Mouse (Mus musculus): ENCODE data around the gene Fkbp10. TPM values are rescaled to one million over a fixed set of nuclear protein-coding genes. Genes with fewer than 3 reads are reported as not detected.

The Fkbp10 gene
- polyA plus RNA-seq, 1 experiment from 2014 or later, result 62.1 TPM

DNA sequence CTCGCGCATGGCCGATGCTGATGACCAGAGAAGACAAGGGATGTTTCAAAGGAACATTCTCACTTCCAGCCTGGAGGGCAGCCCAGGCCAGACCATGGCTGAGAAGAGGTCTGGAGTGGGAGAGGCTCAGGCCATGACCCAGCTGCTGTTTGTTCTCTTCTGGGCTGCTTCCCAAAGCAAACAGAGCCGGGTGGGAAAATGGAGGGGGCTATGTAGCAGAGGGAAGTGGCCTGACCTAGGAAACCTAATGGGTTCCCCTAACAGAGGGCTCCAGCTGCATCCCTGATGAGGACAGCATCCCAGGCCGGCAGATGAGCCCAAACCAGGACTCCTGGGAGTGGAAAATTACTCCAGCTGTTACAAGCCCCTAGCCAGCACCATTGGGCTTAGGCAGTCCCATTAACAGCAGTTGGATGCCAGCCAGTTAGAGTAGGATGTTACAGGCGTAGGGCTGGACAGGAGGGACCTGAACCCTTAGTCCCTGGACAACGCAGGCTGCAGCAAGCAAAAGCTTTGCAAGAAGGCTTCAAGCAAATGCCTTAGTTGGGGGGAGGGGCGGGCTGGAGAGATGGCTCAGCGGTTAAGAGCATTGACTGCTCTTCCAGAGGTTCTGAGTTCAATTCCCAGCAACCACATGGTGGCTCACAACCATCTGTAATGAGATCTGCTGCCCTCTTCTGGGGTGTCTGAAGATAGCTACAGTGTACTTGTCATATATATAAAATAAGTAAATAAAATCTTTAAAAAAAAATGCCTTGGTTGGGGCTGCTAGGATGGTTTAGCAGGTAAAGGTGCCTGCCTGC lies 24.2 kb upstream of the Fkbp10 start:
- 28% methylated on average over 9 of the region's 9 CpGs for WGBS
- H3K27ac ChIP-seq (replicated peaks), result peak overlapping the region; percentile 85

DNA sequence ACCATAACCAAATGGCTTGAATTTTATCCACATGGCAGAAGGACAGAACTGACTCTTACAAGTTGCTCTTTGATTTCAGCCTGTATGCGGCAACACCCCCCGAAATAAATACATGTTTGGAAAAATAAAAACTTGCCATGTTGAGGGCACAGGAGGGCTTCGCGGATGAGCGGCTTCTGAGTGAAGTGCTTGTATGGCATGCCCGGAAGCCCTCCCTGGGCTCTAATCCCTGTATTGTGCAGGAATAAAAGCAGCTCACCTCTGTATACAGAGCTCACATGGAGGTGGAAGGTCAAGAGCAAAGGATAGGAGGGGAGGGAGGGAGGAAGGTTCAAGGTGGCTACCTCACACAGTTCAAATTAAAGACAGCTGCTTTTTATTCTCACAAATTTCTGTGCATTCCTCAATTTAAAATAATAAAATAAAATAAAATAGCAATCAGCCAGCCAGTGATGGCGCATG lies 23.6 kb upstream of the Fkbp10 start:
- no peaks in the 10 kb centered on the region for H3K27me3 ChIP-seq (ENCODE audit: control insufficient read depth, insufficient read depth, low read length)
- TF ChIP-seq EP300 (optimal IDR thresholded peaks at IDR 0.05) (no peak), CTCF (IDR thresholded peaks at IDR 0.05; ENCODE audit: low read depth) (no peak)
- WGBS, result 77% methylated on average over 7 of the region's 7 CpGs
- H3K4me2 ChIP-seq (replicated peaks; ENCODE audit: low read depth), result peak overlapping the region; percentile 14; the same call in 1 of the 2 replicates
- H3K4me1 ChIP-seq (replicated peaks; ENCODE audit: control insufficient read depth, insufficient read depth), result peaks cover 49% of the 10 kb centered on the region
- H3K27ac ChIP-seq (replicated peaks), result 0 out of 2 replicates have a peak overlapping the region, but pooled peaks have one; percentile 70
- H3K9me3 ChIP-seq (ENCODE audit: control insufficient read depth, low read length), result no peaks in the 10 kb centered on the region
- ATAC-seq (ENCODE audit: low FRiP score, low TSS enrichment) (no peak), DNase-seq (ENCODE audit: low spot score) (no peak)
- H3K36me3 ChIP-seq (ENCODE audit: control insufficient read depth, insufficient read depth, low read length), result no peaks in the 10 kb centered on the region; the same call in 1 of the 2 replicates
- no peak overlapping the region for H3K9ac ChIP-seq (ENCODE audit: low read length)
- H3K4me3 ChIP-seq (ENCODE audit: low read depth, low read length), result no peak overlapping the region

More for the DNA sequence above, 24.2 kb upstream of the Fkbp10 start:
- ATAC-seq (ENCODE audit: low FRiP score, low TSS enrichment), result peak; percentile 41; the same call in 1 of the 2 replicates
- DNase-seq (ENCODE audit: low spot score), result peak; percentile 80
- Histone ChIP-seq H3K9me3 (ENCODE audit: control insufficient read depth, low read length) (no peaks in the 10 kb centered on the region), H3K4me2 (replicated peaks; ENCODE audit: low read depth) (peak overlapping the region; percentile 27; the same call in 1 of the 2 replicates), H3K4me3 (ENCODE audit: low read depth, low read length) (no peak overlapping the region), H3K9ac (ENCODE audit: low read length) (peak overlapping the region; percentile 27; the same call in 1 of the 2 replicates), H3K4me1 (replicated peaks; ENCODE audit: control insufficient read depth, insufficient read depth) (peaks cover 51% of the 10 kb centered on the region), H3K27me3 (ENCODE audit: control insufficient read depth, insufficient read depth, low read length) (no peaks in the 10 kb centered on the region), H3K36me3 (ENCODE audit: control insufficient read depth, insufficient read depth, low read length) (no peaks in the 10 kb centered on the region; the same call in 1 of the 2 replicates)
- TF ChIP-seq EP300 (optimal IDR thresholded peaks at IDR 0.05) (no peak), CTCF (IDR thresholded peaks at IDR 0.05; ENCODE audit: low read depth) (peak; percentile 45)

DNA sequence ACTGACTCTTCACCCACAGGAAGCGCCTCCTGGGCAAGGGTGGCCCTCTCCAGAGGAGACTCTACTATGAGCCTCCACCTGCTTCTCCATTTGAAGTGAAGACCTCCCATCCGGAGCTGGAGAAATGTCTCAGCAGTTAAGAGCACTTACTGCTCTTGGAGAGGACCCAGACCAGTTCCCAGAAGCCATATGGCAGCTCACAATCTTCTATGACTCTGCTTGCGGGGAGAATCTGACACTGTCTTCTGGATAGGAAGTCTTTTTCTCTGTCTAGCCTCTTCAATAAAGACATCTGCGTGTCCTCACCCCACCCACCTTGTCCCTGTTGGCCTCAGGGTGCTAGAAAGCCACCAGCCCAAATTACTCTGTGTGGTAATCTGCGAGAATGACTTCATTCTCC lies 22.5 kb upstream of the Fkbp10 start:
- Histone ChIP-seq H3K4me1 (replicated peaks; ENCODE audit: control insufficient read depth, insufficient read depth) (peaks cover 41% of the 10 kb centered on the region), H3K27me3 (ENCODE audit: control insufficient read depth, insufficient read depth, low read length) (no peaks in the 10 kb centered on the region), H3K4me2 (replicated peaks; ENCODE audit: low read depth) (peak overlapping the region; percentile 82), H3K4me3 (ENCODE audit: low read depth, low read length) (no peak overlapping the region), H3K27ac (replicated peaks) (peak overlapping the region; percentile 70), H3K36me3 (ENCODE audit: control insufficient read depth, insufficient read depth, low read length) (no peaks in the 10 kb centered on the region; the same call in 1 of the 2 replicates), H3K9me3 (ENCODE audit: control insufficient read depth, low read length) (no peaks in the 10 kb centered on the region), H3K9ac (ENCODE audit: low read length) (no peak overlapping the region)
- TF ChIP-seq CTCF (IDR thresholded peaks at IDR 0.05; ENCODE audit: low read depth) (no peak), EP300 (optimal IDR thresholded peaks at IDR 0.05) (no peak)
- ATAC-seq (ENCODE audit: low FRiP score, low TSS enrichment), result no peak
- WGBS, result 65% methylated on average over 5 of the region's 5 CpGs
- no peak for DNase-seq (ENCODE audit: low spot score)

DNA sequence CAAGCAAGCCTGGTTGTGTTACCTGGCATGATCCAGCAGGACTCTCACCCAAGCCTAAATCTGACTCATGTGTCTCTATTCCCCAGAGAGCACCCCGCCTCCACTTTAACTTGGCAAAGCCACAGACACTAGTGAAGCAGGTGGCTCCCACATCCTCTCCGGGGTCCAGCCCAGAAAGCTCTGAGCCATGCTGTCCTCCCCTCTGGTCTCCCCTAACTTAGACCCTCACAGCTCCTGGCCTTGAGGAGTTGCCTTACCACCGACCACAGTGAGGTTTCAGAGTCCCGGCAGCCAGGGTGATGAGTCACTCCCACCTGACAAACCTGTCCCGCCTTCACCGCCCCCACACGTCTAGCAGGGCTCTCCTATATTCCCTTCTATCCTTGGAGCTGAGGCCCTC lies 21.8 kb upstream of the Fkbp10 start:
- Histone ChIP-seq H3K4me1 (replicated peaks; ENCODE audit: control insufficient read depth, insufficient read depth) (peaks cover 33% of the 10 kb centered on the region), H3K27me3 (ENCODE audit: control insufficient read depth, insufficient read depth, low read length) (no peaks in the 10 kb centered on the region), H3K36me3 (ENCODE audit: control insufficient read depth, insufficient read depth, low read length) (no peaks in the 10 kb centered on the region; the same call in 1 of the 2 replicates), H3K9me3 (ENCODE audit: control insufficient read depth, low read length) (no peaks in the 10 kb centered on the region), H3K4me2 (replicated peaks; ENCODE audit: low read depth) (peak overlapping the region; percentile 82), H3K27ac (replicated peaks) (peak overlapping the region; percentile 70), H3K9ac (ENCODE audit: low read length) (peak overlapping the region; percentile 35; the same call in 1 of the 2 replicates), H3K4me3 (ENCODE audit: low read depth, low read length) (no peak overlapping the region)
- no peak for ATAC-seq (ENCODE audit: low FRiP score, low TSS enrichment)
- 52% methylated on average over 7 of the region's 7 CpGs for WGBS
- TF ChIP-seq EP300 (optimal IDR thresholded peaks at IDR 0.05), result no peak
- TF ChIP-seq CTCF (IDR thresholded peaks at IDR 0.05; ENCODE audit: low read depth), result no peak
- peak; percentile 65 for DNase-seq (ENCODE audit: low spot score)

DNA sequence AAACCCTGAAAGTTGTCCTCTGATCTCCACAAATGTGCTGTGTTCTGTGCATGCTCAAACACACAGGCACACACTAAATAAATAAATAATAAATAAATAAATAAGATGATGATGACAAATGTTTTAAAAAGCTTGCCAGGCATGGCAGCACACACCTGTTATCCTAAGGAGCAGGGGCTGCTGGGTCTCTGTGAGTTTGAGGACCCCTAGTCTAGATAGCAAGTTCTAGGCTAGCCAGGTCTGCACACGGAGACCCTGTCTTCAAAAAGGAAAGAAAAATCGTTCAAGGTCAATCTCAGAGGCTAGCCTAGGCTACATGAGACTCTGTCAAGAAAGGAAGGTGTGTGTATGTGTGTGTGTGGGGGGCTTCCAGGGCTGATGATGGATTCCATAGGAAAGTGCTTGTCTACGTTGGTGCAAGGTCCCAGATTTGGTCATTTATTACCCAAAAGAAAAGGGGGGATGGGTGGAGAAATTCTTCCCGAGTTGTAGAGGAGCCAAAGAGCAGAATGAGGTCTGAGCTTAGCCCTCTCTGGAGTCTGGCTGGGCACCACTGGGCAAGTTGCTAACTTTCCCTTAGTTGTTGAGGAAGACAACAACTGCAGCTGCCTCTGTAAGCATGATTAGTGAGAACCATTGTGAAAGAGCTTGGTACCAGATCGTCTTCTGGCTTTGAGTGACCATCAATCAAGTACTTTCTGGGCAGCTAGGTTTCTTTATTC lies 21.0 kb upstream of the Fkbp10 start:
- Histone ChIP-seq H3K27ac (replicated peaks) (peak overlapping the region; percentile 98), H3K36me3 (ENCODE audit: control insufficient read depth, insufficient read depth, low read length) (no peaks in the 10 kb centered on the region; the same call in 1 of the 2 replicates), H3K27me3 (ENCODE audit: control insufficient read depth, insufficient read depth, low read length) (no peaks in the 10 kb centered on the region), H3K9ac (ENCODE audit: low read length) (peak overlapping the region; percentile 55), H3K9me3 (ENCODE audit: control insufficient read depth, low read length) (no peaks in the 10 kb centered on the region), H3K4me3 (ENCODE audit: low read depth, low read length) (peak overlapping the region; percentile 93), H3K4me2 (replicated peaks; ENCODE audit: low read depth) (peak overlapping the region; percentile 82), H3K4me1 (replicated peaks; ENCODE audit: control insufficient read depth, insufficient read depth) (peaks cover 30% of the 10 kb centered on the region)
- WGBS, result 49% methylated on average over 5 of the region's 5 CpGs
- TF ChIP-seq EP300 (optimal IDR thresholded peaks at IDR 0.05) (no peak), CTCF (IDR thresholded peaks at IDR 0.05; ENCODE audit: low read depth) (no peak)
- DNase-seq (ENCODE audit: low spot score) (no peak), ATAC-seq (ENCODE audit: low FRiP score, low TSS enrichment) (no peak)

Data from stomach, postnatal 0 days (tissue).